Mouse (Mus musculus): ENCODE results near the gene Cntn3. TPM values are rescaled to one million over a fixed set of nuclear protein-coding genes. Genes with fewer than 3 reads are reported as not detected.

Cntn3 gene
- polyA plus RNA-seq, 1 experiment from 2014 or later, result 1.3 TPM

- no peak for TF ChIP-seq CTCF (IDR thresholded peaks at IDR 0.05; ENCODE audit: low read depth)
- DNase-seq (ENCODE audit: low spot score) (no peak), ATAC-seq (replicated peaks; ENCODE audit: low FRiP score, low read depth) (no peak)
- Histone ChIP-seq H3K27me3 (ENCODE audit: insufficient read depth, low read length) (no peaks in the 10 kb centered on the region), H3K9me3 (replicated peaks; ENCODE audit: low read length) (no peaks in the 10 kb centered on the region), H3K4me3 (replicated peaks; ENCODE audit: low read depth, low read length) (no peak overlapping the region), H3K36me3 (ENCODE audit: insufficient read depth, low read length) (no peaks in the 10 kb centered on the region), H3K4me2 (ENCODE audit: low read length) (no peak overlapping the region), H3K4me1 (replicated peaks; ENCODE audit: insufficient read depth, low read length) (no peaks in the 10 kb centered on the region), H3K9ac (ENCODE audit: low read depth, low read length) (no peak overlapping the region), H3K27ac (no peak overlapping the region)
- WGBS, result 88% methylated on average over 4 of the region's 4 CpGs
Observed at GRCm38 (mm10) chr6:102121676-102122075, 451.2 kb downstream of the Cntn3 start.

- H3K9me3 ChIP-seq (replicated peaks; ENCODE audit: low read length), result no peaks in the 10 kb centered on the region
- no peak for ATAC-seq (replicated peaks; ENCODE audit: low FRiP score, low read depth)
- DNase-seq (ENCODE audit: low spot score), result no peak
Observed at GRCm38 (mm10) chr6:102120003-102120402, 452.9 kb downstream of the Cntn3 start.

GRCm38 (mm10) chr6:102113629-102114028 lies 459.3 kb downstream of the Cntn3 start:
- Histone ChIP-seq H3K27ac (no peak overlapping the region), H3K9ac (ENCODE audit: low read depth, low read length) (no peak overlapping the region), H3K4me2 (ENCODE audit: low read length) (no peak overlapping the region), H3K9me3 (replicated peaks; ENCODE audit: low read length) (no peaks in the 10 kb centered on the region), H3K4me1 (replicated peaks; ENCODE audit: insufficient read depth, low read length) (no peaks in the 10 kb centered on the region), H3K27me3 (ENCODE audit: insufficient read depth, low read length) (no peaks in the 10 kb centered on the region), H3K4me3 (replicated peaks; ENCODE audit: low read depth, low read length) (no peak overlapping the region), H3K36me3 (ENCODE audit: insufficient read depth, low read length) (no peaks in the 10 kb centered on the region)
- WGBS, result 46% methylated on average over 2 of the region's 2 CpGs
- no peak for TF ChIP-seq CTCF (IDR thresholded peaks at IDR 0.05; ENCODE audit: low read depth)
- ATAC-seq (replicated peaks; ENCODE audit: low FRiP score, low read depth), result no peak
- DNase-seq (ENCODE audit: low spot score), result no peak

More at GRCm38 (mm10) chr6:102120003-102120402, 452.9 kb downstream of the Cntn3 start:
- H3K4me1 ChIP-seq (replicated peaks; ENCODE audit: insufficient read depth, low read length), result no peaks in the 10 kb centered on the region
- H3K27ac ChIP-seq, result no peak overlapping the region
- no peak overlapping the region for H3K4me2 ChIP-seq (ENCODE audit: low read length)
- WGBS, result 70% methylated on average over 2 of the region's 2 CpGs
- no peaks in the 10 kb centered on the region for H3K36me3 ChIP-seq (ENCODE audit: insufficient read depth, low read length)
- H3K4me3 ChIP-seq (replicated peaks; ENCODE audit: low read depth, low read length), result no peak overlapping the region
- no peak overlapping the region for H3K9ac ChIP-seq (ENCODE audit: low read depth, low read length)
- H3K27me3 ChIP-seq (ENCODE audit: insufficient read depth, low read length), result no peaks in the 10 kb centered on the region
- no peak for TF ChIP-seq CTCF (IDR thresholded peaks at IDR 0.05; ENCODE audit: low read depth)
